Mouse (Mus musculus) midbrain, embryonic 12.5 days (tissue): Measurements from ENCODE around the gene Nsf. TPM values are rescaled to one million over a fixed set of nuclear protein-coding genes. Genes with fewer than 3 reads are reported as not detected.

Experiments
- ATAC-seq: fragments of 200-750 bp; cut with Nextera tagmentation; 2 replicates; pipeline ENCODE4 v1.8.0; 2017; ENCODE audit warnings: low read depth, moderate TSS enrichment, moderate library complexity; ENCODE audit not compliant: low FRiP score
- H3K27ac ChIP-seq: fragments of 300-500 bp; sonication (generic); replicated peaks from 2 replicates; pipeline ENCODE4 v1.5.1; 2016; ENCODE audit warnings: mild to moderate bottlenecking
- H3K27me3 ChIP-seq: fragments of 300-500 bp; sonication (generic); 2 replicates; pipeline ENCODE4 v1.6.1; 2016; ENCODE audit warnings: mild to moderate bottlenecking
- H3K36me3 ChIP-seq: fragments of 300-500 bp; sonication (generic); 2 replicates; pipeline ENCODE4 v1.6.1; 2016
- H3K4me1 ChIP-seq: fragments of 300-500 bp; sonication (generic); 2 replicates; pipeline ENCODE4 v1.6.1; 2016
- H3K4me2 ChIP-seq: fragments of 300-500 bp; sonication (generic); replicated peaks from 2 replicates; pipeline ENCODE4 v1.6.1; 2016; ENCODE audit warnings: mild to moderate bottlenecking, moderate library complexity
- H3K4me3 ChIP-seq: fragments of 300-500 bp; sonication (generic); 2 replicates; pipeline ENCODE4 v1.5.1; 2016; ENCODE audit warnings: mild to moderate bottlenecking
- H3K9ac ChIP-seq: fragments of 300-500 bp; sonication (generic); replicated peaks from 2 replicates; pipeline ENCODE4 v1.6.1; 2016; ENCODE audit warnings: mild to moderate bottlenecking, moderate library complexity
- H3K9me3 ChIP-seq: fragments of 300-500 bp; sonication (generic); 2 replicates; pipeline ENCODE4 v1.6.1; 2016; ENCODE audit warnings: mild to moderate bottlenecking
- WGBS: fragments of 180-500 bp; shearing (Covaris S2); methylation state at CpG from one replicate; pipeline ENCODE4 v1.1.7; 2016; 5-methylcytosine and 5-hydroxymethylcytosine counted together
- polyA plus RNA-seq: library from polyadenylated mRNA; unstranded; fragments of >200 nt; fragmentation: Nextera tagmentation; extraction: Ambion mirVana; gene quantifications from 2 replicates; pipeline ENCODE4 v1.2.1, GENCODE M21; 2016

Gene Nsf
- polyA plus RNA-seq, 1 experiment from 2014 or later = 80.0 TPM

- ATAC-seq = no peak
- Histone ChIP-seq H3K36me3 (peaks cover 95% of the 10 kb centered on the region), H3K4me2 (no peak overlapping the region), H3K9ac (no peak overlapping the region), H3K9me3 (no peaks in the 10 kb centered on the region), H3K4me1 (0 out of 2 replicates have a peak, but pooled peaks cover 7% of the 10 kb centered on the region), H3K27me3 (no peaks in the 10 kb centered on the region), H3K4me3 (no peak overlapping the region), H3K27ac (no peak overlapping the region)
- WGBS = 87% methylated on average over 4 of the region's 4 CpGs
Measured at GRCm38 (mm10) chr11:103979381-103979780, 25.5 kb upstream of the Nsf start.

- no peak for ATAC-seq
- Histone ChIP-seq H3K4me2 (no peak overlapping the region), H3K27ac (no peak overlapping the region), H3K4me1 (peaks cover 17% of the 10 kb centered on the region), H3K9me3 (no peaks in the 10 kb centered on the region), H3K27me3 (no peaks in the 10 kb centered on the region), H3K36me3 (peaks cover 56% of the 10 kb centered on the region), H3K9ac (no peak overlapping the region), H3K4me3 (no peak overlapping the region)
- WGBS = 83% methylated on average over 3 of the region's 3 CpGs
Measured at GRCm38 (mm10) chr11:103970876-103971275, 17.0 kb upstream of the Nsf start.

GRCm38 (mm10) chr11:103969278-103969677 is 15.4 kb upstream of the Nsf start:
- H3K4me1 ChIP-seq = peaks cover 17% of the 10 kb centered on the region
- no peak overlapping the region for H3K9ac ChIP-seq
- H3K4me2 ChIP-seq = no peak overlapping the region
- no peaks in the 10 kb centered on the region for H3K9me3 ChIP-seq
- no peaks in the 10 kb centered on the region for H3K27me3 ChIP-seq
- H3K4me3 ChIP-seq = no peak overlapping the region
- H3K36me3 ChIP-seq = peaks cover 40% of the 10 kb centered on the region
- no peak overlapping the region for H3K27ac ChIP-seq
- WGBS = 94% methylated on average over 5 of the region's 5 CpGs
- no peak for ATAC-seq

- H3K27ac ChIP-seq = peak overlapping the region; percentile 93
- H3K9me3 ChIP-seq = no peaks in the 10 kb centered on the region
- peaks cover 26% of the 10 kb centered on the region for H3K36me3 ChIP-seq
- peaks cover 17% of the 10 kb centered on the region for H3K4me1 ChIP-seq
- H3K27me3 ChIP-seq = no peaks in the 10 kb centered on the region
- 0 out of 2 replicates have a peak, but pooled peaks have one; percentile 1 for ATAC-seq
- H3K4me3 ChIP-seq = peak overlapping the region; percentile 88
- WGBS = 2% methylated on average over 20 of the region's 20 CpGs
- H3K9ac ChIP-seq = peak overlapping the region; percentile 76
- peak overlapping the region; percentile 63 for H3K4me2 ChIP-seq
Measured at GRCm38 (mm10) chr11:103967106-103967735, 13.4 kb upstream of the Nsf start.

GRCm38 (mm10) chr11:103956866-103957265 is 3.0 kb upstream of the Nsf start:
- no peak for ATAC-seq
- Histone ChIP-seq H3K4me2 (no peak overlapping the region), H3K4me3 (no peak overlapping the region), H3K9me3 (no peaks in the 10 kb centered on the region), H3K36me3 (no peaks in the 10 kb centered on the region), H3K27me3 (no peaks in the 10 kb centered on the region), H3K9ac (no peak overlapping the region), H3K4me1 (peaks cover 20% of the 10 kb centered on the region), H3K27ac (no peak overlapping the region)
- WGBS = 87% methylated on average over 4 of the region's 4 CpGs

GRCm38 (mm10) chr11:103953032-103953895 is 592 bp downstream of the Nsf start:
- peak overlapping the region; percentile 78 for H3K4me2 ChIP-seq
- H3K27me3 ChIP-seq = no peaks in the 10 kb centered on the region
- peaks cover 21% of the 10 kb centered on the region for H3K4me1 ChIP-seq
- H3K4me3 ChIP-seq = peak overlapping the region; percentile 82
- peak; percentile 87 for ATAC-seq
- H3K9ac ChIP-seq = peak overlapping the region; percentile 88
- no peaks in the 10 kb centered on the region for H3K36me3 ChIP-seq
- H3K27ac ChIP-seq = peak overlapping the region; percentile 82
- H3K9me3 ChIP-seq = no peaks in the 10 kb centered on the region
- 1% methylated on average over 30 of the region's 32 CpGs for WGBS

GRCm38 (mm10) chr11:103952635-103953031 is 1.2 kb downstream of the Nsf start:
- H3K36me3 ChIP-seq = no peaks in the 10 kb centered on the region
- H3K4me2 ChIP-seq = peak overlapping the region; percentile 78
- no peaks in the 10 kb centered on the region for H3K9me3 ChIP-seq
- H3K4me3 ChIP-seq = peak overlapping the region; percentile 82
- ATAC-seq = no peak
- H3K9ac ChIP-seq = no peak overlapping the region
- 46% methylated on average over 5 of the region's 5 CpGs for WGBS
- H3K4me1 ChIP-seq = peaks cover 21% of the 10 kb centered on the region
- no peak overlapping the region for H3K27ac ChIP-seq
- no peaks in the 10 kb centered on the region for H3K27me3 ChIP-seq

GRCm38 (mm10) chr11:103951106-103951505 is 2.8 kb downstream of the Nsf start:
- no peak overlapping the region for H3K4me2 ChIP-seq
- WGBS = 82% methylated on average over 7 of the region's 7 CpGs
- no peak overlapping the region for H3K9ac ChIP-seq
- H3K9me3 ChIP-seq = no peaks in the 10 kb centered on the region
- peaks cover 21% of the 10 kb centered on the region for H3K4me1 ChIP-seq
- no peaks in the 10 kb centered on the region for H3K36me3 ChIP-seq
- no peaks in the 10 kb centered on the region for H3K27me3 ChIP-seq
- H3K4me3 ChIP-seq = no peak overlapping the region
- ATAC-seq = no peak
- H3K27ac ChIP-seq = no peak overlapping the region

- Histone ChIP-seq H3K9me3 (no peaks in the 10 kb centered on the region), H3K4me3 (no peak overlapping the region), H3K9ac (no peak overlapping the region), H3K4me1 (peaks cover 21% of the 10 kb centered on the region), H3K36me3 (no peaks in the 10 kb centered on the region), H3K27ac (no peak overlapping the region), H3K27me3 (no peaks in the 10 kb centered on the region), H3K4me2 (no peak overlapping the region)
- ATAC-seq = no peak
- WGBS = 94% methylated on average over 7 of the region's 7 CpGs
Measured at GRCm38 (mm10) chr11:103948952-103949351, 4.9 kb downstream of the Nsf start.

- Histone ChIP-seq H3K4me2 (no peak overlapping the region), H3K4me3 (no peak overlapping the region), H3K27ac (no peak overlapping the region), H3K9ac (no peak overlapping the region), H3K9me3 (no peaks in the 10 kb centered on the region), H3K36me3 (no peaks in the 10 kb centered on the region), H3K4me1 (no peaks in the 10 kb centered on the region), H3K27me3 (no peaks in the 10 kb centered on the region)
- 92% methylated on average over 4 of the region's 4 CpGs for WGBS
- no peak for ATAC-seq
Measured at GRCm38 (mm10) chr11:103942740-103943139, 11.1 kb downstream of the Nsf start.

GRCm38 (mm10) chr11:103941351-103941750 is 12.5 kb downstream of the Nsf start:
- no peak for ATAC-seq
- H3K27me3 ChIP-seq = no peaks in the 10 kb centered on the region

GRCm38 (mm10) chr11:103940887-103941286 is 13.0 kb downstream of the Nsf start:
- H3K36me3 ChIP-seq = no peaks in the 10 kb centered on the region
- 74% methylated on average over 6 of the region's 6 CpGs for WGBS
- ATAC-seq = no peak
- H3K9ac ChIP-seq = no peak overlapping the region
- no peaks in the 10 kb centered on the region for H3K27me3 ChIP-seq
- no peak overlapping the region for H3K4me3 ChIP-seq
- no peaks in the 10 kb centered on the region for H3K9me3 ChIP-seq
- no peak overlapping the region for H3K27ac ChIP-seq
- H3K4me1 ChIP-seq = peaks cover 5% of the 10 kb centered on the region; the same call in 1 of the 2 replicates
- no peak overlapping the region for H3K4me2 ChIP-seq

More at GRCm38 (mm10) chr11:103941351-103941750, 12.5 kb downstream of the Nsf start:
- no peaks in the 10 kb centered on the region for H3K9me3 ChIP-seq
- WGBS = 83% methylated on average over 5 of the region's 5 CpGs
- no peak overlapping the region for H3K4me3 ChIP-seq
- no peak overlapping the region for H3K27ac ChIP-seq
- peaks cover under 1% of the 10 kb centered on the region; the same call in 1 of the 2 replicates for H3K4me1 ChIP-seq
- H3K4me2 ChIP-seq = no peak overlapping the region
- no peaks in the 10 kb centered on the region for H3K36me3 ChIP-seq
- no peak overlapping the region for H3K9ac ChIP-seq
